Mouse (Mus musculus) liver, embryonic 14.5 days (tissue): ENCODE measurements around the gene Arid1a. TPM values are rescaled to one million over a fixed set of nuclear protein-coding genes. Genes with fewer than 3 reads are reported as not detected.

Source experiments
- ATAC-seq: fragments of 200-750 bp; cut with Nextera tagmentation; 2 replicates; pipeline ENCODE4 v1.8.0; 2017; ENCODE audit warnings: moderate number of reproducible peaks, mild to moderate bottlenecking, moderate library complexity; ENCODE audit not compliant: insufficient read depth
- DNase-seq, 3 experiments: peaks; one replicate each; pipeline ENCODE4 v3.0.0-alpha.2; 2012 to 2013; ENCODE audit warnings: low read depth in 3 of 3, low spot score in 3 of 3
- H3K27ac ChIP-seq: fragments of 300-500 bp; sonication (generic); 2 replicates; pipeline ENCODE4 v1.5.1; 2014; ENCODE audit warnings: moderate library complexity, mild to moderate bottlenecking, control low read depth, inconsistent platforms
- H3K27me3 ChIP-seq: fragments of 300-500 bp; sonication (generic); 2 replicates; pipeline ENCODE4 v1.6.1; 2014; ENCODE audit warnings: mild to moderate bottlenecking, low read length, moderate library complexity; ENCODE audit not compliant: control insufficient read depth, insufficient read depth
- H3K36me3 ChIP-seq: fragments of 300-500 bp; sonication (generic); replicated peaks from 2 replicates; pipeline ENCODE4 v1.6.1; 2014; ENCODE audit warnings: low read depth; ENCODE audit not compliant: control insufficient read depth, insufficient read depth
- H3K4me1 ChIP-seq, 2 experiments: fragments of 200-500 bp in 1 of 2; fragments of 300-500 bp in 1 of 2; sonication (generic) in 1 of 2; replicated peaks; 2 replicates each; pipeline ENCODE4 v1.6.1; 2012 to 2014; ENCODE audit warnings: antibody characterized with exemption in 1 of 2, inconsistent platforms in 1 of 2, low read length in 1 of 2; ENCODE audit not compliant: control insufficient read depth in 2 of 2, insufficient read depth in 2 of 2
- H3K4me2 ChIP-seq: fragments of 300-500 bp; sonication (generic); 2 replicates; pipeline ENCODE4 v1.6.1; 2014; ENCODE audit warnings: low read depth, mild to moderate bottlenecking, control low read depth, moderate library complexity
- H3K4me3 ChIP-seq, 2 experiments: fragments of 200-500 bp in 1 of 2; fragments of 300-500 bp in 1 of 2; sonication (generic) in 1 of 2; 2 replicates each; pipeline ENCODE4 v1.5.1; 2012 to 2014; ENCODE audit warnings: low read depth in 2 of 2, low read length in 2 of 2, mild to moderate bottlenecking in 2 of 2, control low read depth in 1 of 2, inconsistent platforms in 1 of 2, moderate library complexity in 1 of 2; ENCODE audit not compliant: insufficient read depth in 1 of 2
- H3K9ac ChIP-seq: fragments of 300-500 bp; sonication (generic); replicated peaks from 2 replicates; pipeline ENCODE4 v1.6.1; 2014; ENCODE audit warnings: mild to moderate bottlenecking, control low read depth, moderate library complexity
- H3K9me3 ChIP-seq: fragments of 300-500 bp; sonication (generic); 2 replicates; pipeline ENCODE4 v1.6.1; 2016; ENCODE audit warnings: low read length, mixed read lengths; ENCODE audit not compliant: control insufficient read depth
- CTCF ChIP-seq: IDR thresholded peaks from 2 replicates; pipeline ENCODE4 v1.5.1; 2016; ENCODE audit warnings: antibody characterized with exemption, low read depth, control low read depth
- EP300 ChIP-seq: IDR thresholded peaks from 2 replicates; pipeline ENCODE4 v1.6.1; 2016; ENCODE audit warnings: antibody characterized with exemption, low read depth
- WGBS: fragments of 180-500 bp; shearing (Covaris S2); extraction: QIAGEN DNeasy Blood & Tissue Kit; methylation state at CpG from one replicate; pipeline ENCODE4 v1.1.7; 2014; ENCODE audit not compliant: insufficient replicate concordance; 5-methylcytosine and 5-hydroxymethylcytosine counted together
- polyA plus RNA-seq, 2 experiments: library from polyadenylated mRNA; depleted of rRNA in 1 of 2; stranded (reverse) in 1 of 2; unstranded in 1 of 2; fragments of >200 nt; fragmentation: Nextera tagmentation in 1 of 2; extraction: Ambion mirVana in 1 of 2; gene quantifications; 2 replicates each; pipeline versions ENCODE4 v1.2.1 to v1.2.3; 2012 to 2014

Arid1a gene
- polyA plus RNA-seq, 2 experiments: 7.4 to 11.9 TPM

- no peaks in the 10 kb centered on the region for H3K27me3 ChIP-seq
- no peak for DNase-seq
- no peak overlapping the region for H3K27ac ChIP-seq
- H3K4me3 ChIP-seq: no peak overlapping the region
- ATAC-seq: no peak
- no peaks in the 10 kb centered on the region for H3K4me1 ChIP-seq
- TF ChIP-seq EP300: no peak
- peak; percentile 53 for TF ChIP-seq CTCF
- 71% methylated on average over 21 of the region's 21 CpGs for WGBS
- H3K36me3 ChIP-seq: no peaks in the 10 kb centered on the region
- H3K9ac ChIP-seq: no peak overlapping the region
- H3K4me2 ChIP-seq: no peak overlapping the region
- no peaks in the 10 kb centered on the region for H3K9me3 ChIP-seq
These were observed 18.3 kb upstream of the Arid1a start for GRCm38 (mm10) chr4:133774570-133775554.

GRCm38 (mm10) chr4:133769157-133769556 is 12.6 kb upstream of the Arid1a start:
- no peaks in the 10 kb centered on the region for H3K4me1 ChIP-seq
- no peaks in the 10 kb centered on the region for H3K9me3 ChIP-seq
- no peaks in the 10 kb centered on the region for H3K27me3 ChIP-seq
- no peak overlapping the region for H3K4me3 ChIP-seq
- no peak overlapping the region for H3K9ac ChIP-seq
- DNase-seq (no peak), ATAC-seq (no peak)
- H3K27ac ChIP-seq: no peak overlapping the region
- no peak overlapping the region for H3K4me2 ChIP-seq
- no peaks in the 10 kb centered on the region for H3K36me3 ChIP-seq
- 57% methylated on average over 3 of the region's 3 CpGs for WGBS
- no peak for TF ChIP-seq EP300
- no peak for TF ChIP-seq CTCF

GRCm38 (mm10) chr4:133763112-133763511 is 6.5 kb upstream of the Arid1a start:
- Histone ChIP-seq H3K27ac (no peak overlapping the region), H3K4me2 (no peak overlapping the region), H3K4me1 (no peaks in the 10 kb centered on the region), H3K9ac (no peak overlapping the region), H3K36me3 (no peaks in the 10 kb centered on the region), H3K9me3 (no peaks in the 10 kb centered on the region), H3K4me3 (no peak overlapping the region), H3K27me3 (no peaks in the 10 kb centered on the region)
- ATAC-seq: no peak
- no peak for DNase-seq
- no peak for TF ChIP-seq EP300
- TF ChIP-seq CTCF: no peak
- WGBS: 64% methylated on average over 6 of the region's 6 CpGs

GRCm38 (mm10) chr4:133759659-133760058 is 3.1 kb upstream of the Arid1a start:
- Histone ChIP-seq H3K4me1 (peaks cover 16 to 21% of the 10 kb centered on the region in 2 experiments), H3K9me3 (no peaks in the 10 kb centered on the region), H3K4me3 (no peak overlapping the region), H3K27me3 (no peaks in the 10 kb centered on the region), H3K27ac (no peak overlapping the region), H3K9ac (no peak overlapping the region), H3K4me2 (no peak overlapping the region), H3K36me3 (no peaks in the 10 kb centered on the region)
- TF ChIP-seq EP300: no peak
- TF ChIP-seq CTCF: no peak
- DNase-seq: no peak
- ATAC-seq: no peak
- 76% methylated on average over 8 of the region's 8 CpGs for WGBS

GRCm38 (mm10) chr4:133757269-133757835 is 783 bp upstream of the Arid1a start:
- TF ChIP-seq EP300 (peak; percentile 7; the same call in 1 of the 2 replicates), CTCF (no peak)
- under 1% methylated on average over 38 of the region's 38 CpGs for WGBS
- Histone ChIP-seq H3K27ac (peak overlapping the region; percentile 94), H3K36me3 (no peaks in the 10 kb centered on the region), H3K4me1 (peaks cover 16 to 22% of the 10 kb centered on the region in 2 experiments), H3K9me3 (no peaks in the 10 kb centered on the region), H3K4me3 (peak overlapping the region; percentile 80 to 90), H3K9ac (peak overlapping the region; percentile 99), H3K4me2 (peak overlapping the region; percentile 76), H3K27me3 (no peaks in the 10 kb centered on the region)
- DNase-seq: peak; percentile 77 to 89 (median 81)
- ATAC-seq: peak; percentile 47
